Mouse (Mus musculus) layer of hippocampus, adult 9-10 months (tissue): ENCODE measurements at regions not wholly inside any gene's neighbourhood (a gene's known extent, or its start where the extent isn't known, plus 50 kb on each side); places are given as distances from the start of the nearest gene placed in this dataset.

Experiments used
- DNase-seq: peaks from one replicate; pipeline ENCODE4 v3.0.0; 2022; ENCODE audit warnings: low spot score

DNA sequence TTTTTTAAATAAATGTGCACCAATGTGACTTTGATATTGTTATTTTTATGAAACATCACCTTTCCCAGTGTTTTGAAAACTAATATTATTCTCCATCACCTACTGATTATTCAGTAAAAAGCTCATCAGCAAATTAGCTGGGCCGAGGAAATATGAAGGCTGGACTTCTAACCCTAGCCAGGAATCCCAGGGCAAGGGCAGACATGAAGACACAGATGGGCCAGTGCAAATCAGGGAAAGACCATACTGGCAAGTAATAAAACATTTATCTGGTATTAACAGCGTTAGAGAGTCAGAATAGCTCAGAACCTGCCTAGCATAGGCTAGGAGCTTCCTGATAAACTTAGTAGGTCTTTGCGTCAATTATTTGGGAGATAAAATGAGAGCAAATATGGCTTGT is 590.3 kb upstream of the Cenpq start:
- DNase-seq: no peak

- no peak for DNase-seq
Measured at GRCm38 (mm10) chr17:41512041-41512440, 577.2 kb upstream of the Cenpq start.

DNA sequence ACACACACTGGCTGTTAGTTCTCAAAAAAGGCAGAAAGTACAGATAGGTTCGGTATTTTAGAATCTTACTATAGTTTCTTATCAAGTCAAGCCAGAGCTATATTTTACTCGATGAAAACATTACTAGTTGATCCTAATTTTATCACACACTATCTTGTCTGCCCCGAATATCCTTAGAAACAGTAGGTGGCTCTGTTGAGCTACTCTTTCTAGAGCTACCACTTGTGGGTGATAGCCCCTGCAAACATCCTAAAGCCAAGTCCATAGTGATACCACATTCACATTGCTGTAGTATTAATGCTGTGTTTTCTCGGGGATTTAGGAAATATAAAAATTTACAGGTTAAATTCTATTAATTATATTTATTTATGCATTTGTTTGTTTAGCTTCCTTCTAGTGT is 570.2 kb upstream of the Cenpq start:
- DNase-seq: peak; percentile 5
